Mouse (Mus musculus) myocyte (in vitro differentiated cells): ENCODE measurements at regions not wholly inside any gene's neighbourhood (a gene's known extent, or its start where the extent isn't known, plus 50 kb on each side); places are given as distances from the start of the nearest gene placed in this dataset.

ENCODE experiments used
- H3K27me3 ChIP-seq: one replicate; pipeline ENCODE4 v1.6.1; 2011; ENCODE audit not compliant: control insufficient read depth, insufficient read depth, insufficient read length
- H3K36me3 ChIP-seq: one replicate; pipeline ENCODE4 v1.6.1; 2011; ENCODE audit not compliant: control insufficient read depth, insufficient read depth
- H3K4me2 ChIP-seq: one replicate; pipeline ENCODE4 v1.6.1; 2011; ENCODE audit warnings: low read depth, control low read depth
- H3K4me3 ChIP-seq: one replicate; pipeline ENCODE4 v1.5.1; 2011; ENCODE audit warnings: mild to moderate bottlenecking, control low read depth, moderate library complexity
- H3K79me2 ChIP-seq: one replicate; pipeline ENCODE4 v1.6.1; 2011; ENCODE audit not compliant: control insufficient read depth, insufficient read depth
- H3ac ChIP-seq: one replicate; pipeline ENCODE4 v1.6.1; 2011; ENCODE audit not compliant: control insufficient read depth, insufficient read length
- CEBPB ChIP-seq: IDR thresholded peaks from 2 replicates; pipeline ENCODE4 v1.6.1; 2011; ENCODE audit warnings: mild to moderate bottlenecking, moderate library complexity; ENCODE audit not compliant: poor library complexity, insufficient read depth, severe bottlenecking
- E2F4 ChIP-seq: IDR thresholded peaks from one replicate; pipeline ENCODE4 v1.6.1; 2011; ENCODE audit warnings: mild to moderate bottlenecking, control low read depth, moderate library complexity; ENCODE audit not compliant: insufficient read depth
- MAX ChIP-seq: IDR thresholded peaks from one replicate; pipeline ENCODE4 v1.6.1; 2011; ENCODE audit warnings: low read depth, mild to moderate bottlenecking, control low read depth
- MYOD1 ChIP-seq, 3 experiments: IDR thresholded peaks; one replicate each; pipeline ENCODE4 v1.6.1; 2011; ENCODE audit warnings: control low read depth in 2 of 3, low read depth in 2 of 3, mild to moderate bottlenecking in 2 of 3, moderate library complexity in 1 of 3; ENCODE audit not compliant: insufficient read length in 2 of 3, control insufficient read depth in 1 of 3
- MYOG ChIP-seq, 3 experiments: IDR thresholded peaks; one replicate each; pipeline ENCODE4 v1.6.1; 2011; ENCODE audit warnings: control low read depth in 2 of 3, low read depth in 2 of 3, mild to moderate bottlenecking in 2 of 3; ENCODE audit not compliant: insufficient read length in 2 of 3, control insufficient read depth in 1 of 3, insufficient read depth in 1 of 3
- POLR2A ChIP-seq: IDR thresholded peaks from one replicate; pipeline ENCODE4 v1.6.1; 2011; ENCODE audit warnings: low read depth, mild to moderate bottlenecking, control low read depth, moderate library complexity; ENCODE audit not compliant: insufficient read length
- POLR2AphosphoS2 ChIP-seq: IDR thresholded peaks from one replicate; pipeline ENCODE4 v1.6.1; 2011; ENCODE audit warnings: low read depth, control low read depth; ENCODE audit not compliant: insufficient read length
- REST ChIP-seq: IDR thresholded peaks from one replicate; pipeline ENCODE4 v1.6.1; 2011; ENCODE audit warnings: mild to moderate bottlenecking, control low read depth, moderate library complexity; ENCODE audit not compliant: insufficient read depth, insufficient read length
- SRF ChIP-seq: IDR thresholded peaks from one replicate; pipeline ENCODE4 v1.6.1; 2011; ENCODE audit warnings: low read depth; ENCODE audit not compliant: control insufficient read depth, insufficient read length
- TCF12 ChIP-seq: IDR thresholded peaks from one replicate; pipeline ENCODE4 v1.6.1; 2011; ENCODE audit warnings: mild to moderate bottlenecking, control low read depth; ENCODE audit not compliant: poor library complexity, insufficient read depth, severe bottlenecking
- TCF3 ChIP-seq: IDR thresholded peaks from one replicate; pipeline ENCODE4 v1.6.1; 2011; ENCODE audit warnings: low read depth, control low read depth; ENCODE audit not compliant: insufficient read length
- USF1 ChIP-seq: IDR thresholded peaks from one replicate; pipeline ENCODE4 v1.6.1; 2011; ENCODE audit warnings: low read depth, mild to moderate bottlenecking, control low read depth, moderate library complexity

GRCm38 (mm10) chr8:126538136-126538535, 55.6 kb downstream of the Irf2bp2 start:
- no peaks in the 10 kb centered on the region for H3K36me3 ChIP-seq
- H3K4me3 ChIP-seq, result no peak overlapping the region
- no peak overlapping the region for H3ac ChIP-seq
- H3K4me2 ChIP-seq, result peak overlapping the region; percentile 69
- TF ChIP-seq E2F4 (no peak), POLR2AphosphoS2 (no peak)
- no peaks in the 10 kb centered on the region for H3K79me2 ChIP-seq
- no peaks in the 10 kb centered on the region for H3K27me3 ChIP-seq

GRCm38 (mm10) chr8:126536928-126537618, 56.7 kb downstream of the Irf2bp2 start:
- no peaks in the 10 kb centered on the region for H3K27me3 ChIP-seq
- no peak overlapping the region for H3K4me3 ChIP-seq
- TF ChIP-seq REST, result no peak
- no peak for TF ChIP-seq USF1
- no peak for TF ChIP-seq MYOD1 (IDR thresholded peaks at IDR 0.05; ENCODE audit: control insufficient read depth in 1 of 3, insufficient read length in 2 of 3, low read depth in 2 of 3)
- TF ChIP-seq MAX, result no peak
- TF ChIP-seq E2F4, result no peak
- no peak for TF ChIP-seq CEBPB
- no peak for TF ChIP-seq TCF12
- TF ChIP-seq TCF3, result no peak
- no peak for TF ChIP-seq POLR2A
- no peak for TF ChIP-seq SRF
- TF ChIP-seq MYOG (IDR thresholded peaks at IDR 0.05; ENCODE audit: control insufficient read depth in 1 of 3, insufficient read depth in 1 of 3, insufficient read length in 2 of 3, low read depth in 2 of 3), result no peak
- TF ChIP-seq POLR2AphosphoS2, result no peak
- no peaks in the 10 kb centered on the region for H3K36me3 ChIP-seq
- H3K4me2 ChIP-seq, result peak overlapping the region; percentile 69
- H3K79me2 ChIP-seq, result no peaks in the 10 kb centered on the region
- no peak overlapping the region for H3ac ChIP-seq

- Histone ChIP-seq H3K36me3 (no peaks in the 10 kb centered on the region), H3K4me3 (no peak overlapping the region), H3K79me2 (no peaks in the 10 kb centered on the region), H3K4me2 (peak overlapping the region; percentile 69), H3ac (no peak overlapping the region), H3K27me3 (no peaks in the 10 kb centered on the region)
- TF ChIP-seq TCF12 (no peak), USF1 (no peak), E2F4 (no peak), REST (no peak), TCF3 (no peak), SRF (no peak)
These were observed 57.5 kb downstream of the Irf2bp2 start for GRCm38 (mm10) chr8:126536132-126536927.

GRCm38 (mm10) chr8:126532284-126532974, 57.6 kb upstream of the Tarbp1 start:
- H3K27me3 ChIP-seq, result no peaks in the 10 kb centered on the region
- peak overlapping the region; percentile 50 for H3K4me2 ChIP-seq
- no peak overlapping the region for H3ac ChIP-seq
- H3K4me3 ChIP-seq, result no peak overlapping the region
- H3K79me2 ChIP-seq, result no peaks in the 10 kb centered on the region
- no peaks in the 10 kb centered on the region for H3K36me3 ChIP-seq
- no peak for TF ChIP-seq E2F4
- TF ChIP-seq CEBPB, result peak; percentile 71; the same call in 1 of the 2 replicates
- no peak for TF ChIP-seq REST
- TF ChIP-seq TCF12, result no peak
- TF ChIP-seq SRF, result no peak
- TF ChIP-seq TCF3, result no peak

GRCm38 (mm10) chr8:126531459-126531858, 56.6 kb upstream of the Tarbp1 start:
- H3K79me2 ChIP-seq, result no peaks in the 10 kb centered on the region
- no peaks in the 10 kb centered on the region for H3K27me3 ChIP-seq
- H3K36me3 ChIP-seq, result no peaks in the 10 kb centered on the region
- no peak overlapping the region for H3K4me2 ChIP-seq
- TF ChIP-seq REST, result no peak
- no peak for TF ChIP-seq USF1
- no peak for TF ChIP-seq TCF3
- TF ChIP-seq CEBPB, result no peak
- no peak for TF ChIP-seq MYOD1 (IDR thresholded peaks at IDR 0.05; ENCODE audit: control insufficient read depth in 1 of 3, insufficient read length in 2 of 3, low read depth in 2 of 3)
- TF ChIP-seq MYOG (IDR thresholded peaks at IDR 0.05; ENCODE audit: control insufficient read depth in 1 of 3, insufficient read depth in 1 of 3, insufficient read length in 2 of 3, low read depth in 2 of 3), result no peak
- TF ChIP-seq SRF, result no peak
- no peak for TF ChIP-seq POLR2AphosphoS2
- TF ChIP-seq MAX, result no peak
- TF ChIP-seq POLR2A, result no peak
- no peak for TF ChIP-seq E2F4
- no peak for TF ChIP-seq TCF12
- H3K4me3 ChIP-seq, result no peak overlapping the region
- no peak overlapping the region for H3ac ChIP-seq
